Mouse (Mus musculus) liver, embryonic 13.5 days (tissue): Measurements from ENCODE around the gene Tpst1. TPM values are rescaled to one million over a fixed set of nuclear protein-coding genes. Genes with fewer than 3 reads are reported as not detected.

Source experiments
- ATAC-seq: fragments of 200-750 bp; cut with Nextera tagmentation; 2 replicates; pipeline ENCODE4 v1.8.0; 2017; ENCODE audit warnings: low read depth, mild to moderate bottlenecking, moderate number of reproducible peaks, moderate library complexity
- DNase-seq: peaks from one replicate; pipeline ENCODE4 v3.0.0; 2022
- H3K27ac ChIP-seq: fragments of 300-500 bp; sonication (generic); 2 replicates; pipeline ENCODE4 v1.5.1; 2015; ENCODE audit warnings: moderate library complexity, mild to moderate bottlenecking, inconsistent platforms
- H3K27me3 ChIP-seq: fragments of 300-500 bp; sonication (generic); 2 replicates; pipeline ENCODE4 v1.6.1; 2015; ENCODE audit warnings: mild to moderate bottlenecking, inconsistent platforms
- H3K36me3 ChIP-seq: fragments of 300-500 bp; sonication (generic); 2 replicates; pipeline ENCODE4 v1.6.1; 2015; ENCODE audit warnings: mild to moderate bottlenecking, inconsistent platforms
- H3K4me1 ChIP-seq: fragments of 300-500 bp; sonication (generic); replicated peaks from 2 replicates; pipeline ENCODE4 v1.6.1; 2015; ENCODE audit warnings: inconsistent platforms
- H3K4me2 ChIP-seq: fragments of 300-500 bp; sonication (generic); 2 replicates; pipeline ENCODE4 v1.6.1; 2015; ENCODE audit warnings: inconsistent platforms, mild to moderate bottlenecking, moderate library complexity
- H3K4me3 ChIP-seq: fragments of 300-500 bp; sonication (generic); replicated peaks from 2 replicates; pipeline ENCODE4 v1.5.1; 2015; ENCODE audit warnings: mild to moderate bottlenecking, inconsistent platforms
- H3K9ac ChIP-seq: fragments of 300-500 bp; sonication (generic); 2 replicates; pipeline ENCODE4 v1.6.1; 2015; ENCODE audit warnings: mild to moderate bottlenecking, inconsistent platforms
- H3K9me3 ChIP-seq: fragments of 300-500 bp; sonication (generic); replicated peaks from 2 replicates; pipeline ENCODE4 v1.6.1; 2016; ENCODE audit warnings: inconsistent platforms
- WGBS: fragments of 180-500 bp; shearing (Covaris S2); methylation state at CpG from one replicate; pipeline ENCODE4 v1.1.7; 2015; ENCODE audit not compliant: insufficient replicate concordance; 5-methylcytosine and 5-hydroxymethylcytosine counted together
- polyA plus RNA-seq: library from polyadenylated mRNA; unstranded; fragments of >200 nt; fragmentation: Nextera tagmentation; extraction: Ambion mirVana; gene quantifications from 2 replicates; pipeline ENCODE4 v1.2.1, GENCODE M21; 2015

The Tpst1 gene
- polyA plus RNA-seq, 1 experiment from 2014 or later = 27.2 TPM

- no peak overlapping the region for H3K4me3 ChIP-seq
- no peak overlapping the region for H3K27ac ChIP-seq
- 0 out of 2 replicates have a peak, but pooled peaks cover 4% of the 10 kb centered on the region for H3K4me1 ChIP-seq
- no peaks in the 10 kb centered on the region for H3K27me3 ChIP-seq
- 80% methylated on average over 4 of the region's 4 CpGs for WGBS
- H3K9me3 ChIP-seq = no peaks in the 10 kb centered on the region
- no peak overlapping the region for H3K9ac ChIP-seq
- DNase-seq = no peak
- no peak overlapping the region for H3K4me2 ChIP-seq
- peaks cover 84% of the 10 kb centered on the region for H3K36me3 ChIP-seq
- ATAC-seq = no peak
These were observed 31.9 kb upstream of the Tpst1 start for GRCm38 (mm10) chr5:130041262-130041661.

GRCm38 (mm10) chr5:130043741-130044140 is 29.4 kb upstream of the Tpst1 start:
- 80% methylated on average over 3 of the region's 3 CpGs for WGBS
- Histone ChIP-seq H3K4me2 (no peak overlapping the region), H3K36me3 (peaks cover 88% of the 10 kb centered on the region), H3K27me3 (no peaks in the 10 kb centered on the region), H3K4me1 (0 out of 2 replicates have a peak, but pooled peaks cover 4% of the 10 kb centered on the region), H3K9ac (no peak overlapping the region), H3K4me3 (no peak overlapping the region), H3K27ac (no peak overlapping the region), H3K9me3 (no peaks in the 10 kb centered on the region)
- no peak for DNase-seq
- no peak for ATAC-seq

GRCm38 (mm10) chr5:130044201-130044695 is 28.9 kb upstream of the Tpst1 start:
- ATAC-seq (no peak), DNase-seq (no peak)
- Histone ChIP-seq H3K4me1 (0 out of 2 replicates have a peak, but pooled peaks cover 4% of the 10 kb centered on the region), H3K4me3 (no peak overlapping the region), H3K27ac (no peak overlapping the region), H3K9ac (no peak overlapping the region), H3K27me3 (no peaks in the 10 kb centered on the region), H3K4me2 (no peak overlapping the region), H3K36me3 (peaks cover 92% of the 10 kb centered on the region), H3K9me3 (no peaks in the 10 kb centered on the region)
- WGBS = 75% methylated on average over 7 of the region's 7 CpGs

- no peak for ATAC-seq
- no peak overlapping the region for H3K4me3 ChIP-seq
- WGBS = 86% methylated on average over 7 of the region's 7 CpGs
These were observed 27.0 kb upstream of the Tpst1 start for GRCm38 (mm10) chr5:130046100-130046499.

GRCm38 (mm10) chr5:130046589-130046988 is 26.5 kb upstream of the Tpst1 start:
- H3K4me3 ChIP-seq = no peak overlapping the region
- 88% methylated on average over 10 of the region's 10 CpGs for WGBS
- DNase-seq (no peak), ATAC-seq (no peak)
- no peak overlapping the region for H3K9ac ChIP-seq
- H3K4me2 ChIP-seq = no peak overlapping the region
- peaks cover 89% of the 10 kb centered on the region for H3K36me3 ChIP-seq
- H3K27me3 ChIP-seq = no peaks in the 10 kb centered on the region
- H3K4me1 ChIP-seq = 0 out of 2 replicates have a peak, but pooled peaks cover 4% of the 10 kb centered on the region
- H3K9me3 ChIP-seq = no peaks in the 10 kb centered on the region
- H3K27ac ChIP-seq = no peak overlapping the region

More at GRCm38 (mm10) chr5:130046100-130046499, 27.0 kb upstream of the Tpst1 start:
- no peak overlapping the region for H3K4me2 ChIP-seq
- no peaks in the 10 kb centered on the region for H3K9me3 ChIP-seq
- no peak overlapping the region for H3K27ac ChIP-seq
- H3K27me3 ChIP-seq = no peaks in the 10 kb centered on the region
- DNase-seq = no peak
- H3K36me3 ChIP-seq = peaks cover 89% of the 10 kb centered on the region
- H3K9ac ChIP-seq = no peak overlapping the region
- 0 out of 2 replicates have a peak, but pooled peaks cover 4% of the 10 kb centered on the region for H3K4me1 ChIP-seq

- H3K27me3 ChIP-seq = no peaks in the 10 kb centered on the region
- H3K36me3 ChIP-seq = peaks cover 88% of the 10 kb centered on the region
- ATAC-seq (no peak), DNase-seq (no peak)
- H3K9ac ChIP-seq = no peak overlapping the region
- no peak overlapping the region for H3K4me2 ChIP-seq
- H3K4me1 ChIP-seq = 0 out of 2 replicates have a peak, but pooled peaks cover 4% of the 10 kb centered on the region
- no peak overlapping the region for H3K4me3 ChIP-seq
- no peak overlapping the region for H3K27ac ChIP-seq
- no peaks in the 10 kb centered on the region for H3K9me3 ChIP-seq
- WGBS = 71% methylated on average over 6 of the region's 6 CpGs
These were observed 26.1 kb upstream of the Tpst1 start for GRCm38 (mm10) chr5:130047013-130047412.

- no peak overlapping the region for H3K9ac ChIP-seq
- peaks cover 10% of the 10 kb centered on the region for H3K4me1 ChIP-seq
- H3K27ac ChIP-seq = no peak overlapping the region
- H3K4me3 ChIP-seq = no peak overlapping the region
- DNase-seq = no peak
- 89% methylated on average over 15 of the region's 15 CpGs for WGBS
- H3K9me3 ChIP-seq = no peaks in the 10 kb centered on the region
- no peak overlapping the region for H3K4me2 ChIP-seq
- ATAC-seq = no peak
- no peaks in the 10 kb centered on the region for H3K27me3 ChIP-seq
- peaks cover 82% of the 10 kb centered on the region for H3K36me3 ChIP-seq
These were observed 24.2 kb upstream of the Tpst1 start for GRCm38 (mm10) chr5:130048786-130049520.

GRCm38 (mm10) chr5:130050416-130050815 is 22.7 kb upstream of the Tpst1 start:
- no peak overlapping the region for H3K4me2 ChIP-seq
- 73% methylated on average over 6 of the region's 6 CpGs for WGBS
- H3K9ac ChIP-seq = no peak overlapping the region
- H3K4me3 ChIP-seq = no peak overlapping the region
- DNase-seq (no peak), ATAC-seq (no peak)
- no peak overlapping the region for H3K27ac ChIP-seq
- no peaks in the 10 kb centered on the region for H3K9me3 ChIP-seq
- H3K27me3 ChIP-seq = no peaks in the 10 kb centered on the region
- H3K4me1 ChIP-seq = peaks cover 14% of the 10 kb centered on the region
- H3K36me3 ChIP-seq = peaks cover 82% of the 10 kb centered on the region

- Histone ChIP-seq H3K4me3 (no peak overlapping the region), H3K9ac (no peak overlapping the region), H3K4me1 (peaks cover 23% of the 10 kb centered on the region), H3K27me3 (no peaks in the 10 kb centered on the region), H3K27ac (no peak overlapping the region), H3K36me3 (peaks cover 77% of the 10 kb centered on the region), H3K4me2 (no peak overlapping the region), H3K9me3 (no peaks in the 10 kb centered on the region)
- DNase-seq = no peak
- no peak for ATAC-seq
- 82% methylated on average over 15 of the region's 15 CpGs for WGBS
These were observed 21.9 kb upstream of the Tpst1 start for GRCm38 (mm10) chr5:130051073-130051860.

GRCm38 (mm10) chr5:130052510-130052909 is 20.6 kb upstream of the Tpst1 start:
- Histone ChIP-seq H3K27me3 (no peaks in the 10 kb centered on the region), H3K4me2 (no peak overlapping the region), H3K36me3 (peaks cover 65% of the 10 kb centered on the region), H3K9me3 (no peaks in the 10 kb centered on the region), H3K4me3 (no peak overlapping the region), H3K27ac (no peak overlapping the region), H3K9ac (no peak overlapping the region), H3K4me1 (peaks cover 25% of the 10 kb centered on the region)
- 86% methylated on average over 5 of the region's 5 CpGs for WGBS
- no peak for ATAC-seq
- no peak for DNase-seq

GRCm38 (mm10) chr5:130052955-130053354 is 20.2 kb upstream of the Tpst1 start:
- Histone ChIP-seq H3K27ac (no peak overlapping the region; the same call in 1 of the 2 replicates), H3K9ac (no peak overlapping the region), H3K4me1 (peaks cover 25% of the 10 kb centered on the region), H3K4me2 (no peak overlapping the region), H3K36me3 (peaks cover 62% of the 10 kb centered on the region), H3K9me3 (no peaks in the 10 kb centered on the region), H3K4me3 (no peak overlapping the region), H3K27me3 (no peaks in the 10 kb centered on the region)
- DNase-seq (no peak), ATAC-seq (0 out of 2 replicates have a peak, but pooled peaks have one; percentile 32)
- 62% methylated on average over 6 of the region's 6 CpGs for WGBS
